In genomic region chr19:38396633-38396970, GRCm38 (mm10) we compare ENCODE assay signal across 8 mouse cellular contexts. TPM values are rescaled to one million over a fixed set of nuclear protein-coding genes. Genes with fewer than 3 reads are reported as not detected.
A peak's percentile ranks its signal among the peaks of the same experiment; 100 is the strongest.
DNase-seq lines count a peak whose midpoint lies in the region; ATAC-seq and TF ChIP-seq lines count a peak whose summit lies in the region.

No protein-coding gene starts in this region.

- ATAC-seq in forebrain, embryonic 14.5 days, result no peak
- ATAC-seq in liver, embryonic 16.5 days (ENCODE audit: low read depth), result no peak

- no peak for TF ChIP-seq CTCF in ES-Bruce4 (IDR thresholded peaks at IDR 0.05; ENCODE audit: low read depth, low read length)

- no peak for TF ChIP-seq POLR2A in ES-Bruce4 (IDR thresholded peaks at IDR 0.05; ENCODE audit: insufficient read depth, low read length)

- peak overlapping the region; percentile 71 for H3K4me3 ChIP-seq in heart, embryonic 10.5 days
- peak overlapping the region; percentile 77 for H3K4me3 ChIP-seq in ES-Bruce4 (ENCODE audit: low read depth, low read length)
- peak overlapping the region; percentile 67 for H3K4me3 ChIP-seq in forebrain, embryonic 14.5 days (ENCODE audit: low read depth, low read length)
- peak overlapping the region; percentile 82 for H3K4me3 ChIP-seq in liver, embryonic 16.5 days (ENCODE audit: low read depth, low read length)

- H3K27me3 ChIP-seq in heart, embryonic 10.5 days (ENCODE audit: insufficient read depth, poor library complexity, severe bottlenecking), result no peaks in the 10 kb centered on the region
- H3K27me3 ChIP-seq in ES-Bruce4 (ENCODE audit: control insufficient read depth, insufficient read depth, low read length, poor library complexity, severe bottlenecking), result no peaks in the 10 kb centered on the region
- no peaks in the 10 kb centered on the region for H3K27me3 ChIP-seq in forebrain, embryonic 14.5 days (replicated peaks; ENCODE audit: control insufficient read depth, insufficient read depth, low read length)
- no peaks in the 10 kb centered on the region for H3K27me3 ChIP-seq in liver, embryonic 16.5 days (ENCODE audit: control insufficient read depth, insufficient read depth, low read depth, low read length)

- no peak for DNase-seq in heart, embryonic 10.5 days (ENCODE audit: low spot score)
- no peak for DNase-seq in heart, postnatal 36 days
- no peak for DNase-seq in forebrain, embryonic 14.5 days (ENCODE audit: low spot score)
- no peak for DNase-seq in left cerebral cortex, postnatal 4 days
- DNase-seq in MN1 (ENCODE audit: low spot score), result no peak
- no peak for DNase-seq in gastrocnemius, postnatal 25 days

- H3K27ac ChIP-seq in heart, embryonic 10.5 days, result no peak overlapping the region
- no peak overlapping the region for H3K27ac ChIP-seq in ES-Bruce4 (ENCODE audit: insufficient read depth, low read length)
- no peak overlapping the region for H3K27ac ChIP-seq in forebrain, embryonic 14.5 days (ENCODE audit: low read depth, low read length)
- peak overlapping the region; percentile 40; the same call in 1 of the 2 replicates for H3K27ac ChIP-seq in liver, embryonic 16.5 days (ENCODE audit: low read length)

- H3K9me3 ChIP-seq in heart, embryonic 10.5 days, result no peaks in the 10 kb centered on the region
- H3K9me3 ChIP-seq in ES-Bruce4 (replicated peaks; ENCODE audit: control insufficient read depth, insufficient read depth, low read length, poor library complexity, severe bottlenecking), result no peaks in the 10 kb centered on the region
- H3K9me3 ChIP-seq in forebrain, embryonic 14.5 days (replicated peaks; ENCODE audit: control insufficient read depth, low read length), result no peaks in the 10 kb centered on the region
- no peaks in the 10 kb centered on the region for H3K9me3 ChIP-seq in liver, embryonic 16.5 days (replicated peaks; ENCODE audit: control insufficient read depth, low read length)

- WGBS in heart, embryonic 10.5 days, result 44% methylated on average over 8 of the region's 8 CpGs
- WGBS in forebrain, embryonic 14.5 days, result 19% methylated on average over 8 of the region's 8 CpGs
- WGBS in liver, embryonic 16.5 days (ENCODE audit: insufficient replicate concordance), result 26% methylated on average over 8 of the region's 8 CpGs

- no peaks in the 10 kb centered on the region for H3K36me3 ChIP-seq in heart, embryonic 10.5 days
- peaks cover 13% of the 10 kb centered on the region for H3K36me3 ChIP-seq in ES-Bruce4 (ENCODE audit: control insufficient read depth, insufficient read depth, low read length, poor library complexity, severe bottlenecking)
- no peaks in the 10 kb centered on the region for H3K36me3 ChIP-seq in forebrain, embryonic 14.5 days (ENCODE audit: control insufficient read depth, insufficient read depth, low read length)
- no peaks in the 10 kb centered on the region for H3K36me3 ChIP-seq in liver, embryonic 16.5 days (ENCODE audit: control insufficient read depth, insufficient read depth)

- intact Hi-C loops in heart, postnatal 36 days (cut with DNase I), result no loop called here
- intact Hi-C loops in left cerebral cortex, postnatal 4 days (cut with DNase I), result no loop called here

- H3K9ac ChIP-seq in ES-Bruce4 (ENCODE audit: low read depth, poor library complexity, severe bottlenecking), result peak overlapping the region; percentile 86
- H3K9ac ChIP-seq in forebrain, embryonic 14.5 days (ENCODE audit: low read length), result peak overlapping the region; percentile 80
- H3K9ac ChIP-seq in liver, embryonic 16.5 days (ENCODE audit: low read depth, low read length), result peak overlapping the region; percentile 85

- H3K4me1 ChIP-seq in heart, embryonic 10.5 days, result 0 out of 2 replicates have a peak, but pooled peaks cover 6% of the 10 kb centered on the region
- peaks cover 2% of the 10 kb centered on the region for H3K4me1 ChIP-seq in ES-Bruce4 (ENCODE audit: control insufficient read depth, insufficient read depth, low read length)
- 0 out of 2 replicates have a peak, but pooled peaks cover 4% of the 10 kb centered on the region for H3K4me1 ChIP-seq in forebrain, embryonic 14.5 days (ENCODE audit: control insufficient read depth, insufficient read depth, low read length)
- H3K4me1 ChIP-seq in liver, embryonic 16.5 days (ENCODE audit: control insufficient read depth, low read depth, low read length), result peaks cover 23% of the 10 kb centered on the region

- H3K4me2 ChIP-seq in forebrain, embryonic 14.5 days (ENCODE audit: low read length), result peak overlapping the region; percentile 80
- H3K4me2 ChIP-seq in liver, embryonic 16.5 days (ENCODE audit: low read depth, low read length), result peak overlapping the region; percentile 92

- TF ChIP-seq EP300 in ES-Bruce4 (IDR thresholded peaks at IDR 0.05; ENCODE audit: insufficient read depth, low read depth, low read length), result no peak

RNA-seq across cellular contexts. Expression of gene Slc35g1, which starts 0.8 kb away (rescaled TPM):
- polyA plus RNA-seq in heart, embryonic 10.5 days (2016; fragmentation: Nextera tagmentation; extraction: Ambion mirVana), result 4.1 and 4.8 TPM in 2 replicates
- 1 to 10 TPM; 1.6 to 2.2 TPM for total RNA-seq in heart, postnatal 36 days (2021)
- 19.3 and 20.3 TPM in 2 replicates for polyA plus RNA-seq in ES-Bruce4 (2011; ENCODE audit: insufficient read depth, insufficient read length, low read depth, missing spikeins)
- 1.1 and 1.4 TPM in 2 replicates for polyA plus RNA-seq in forebrain, embryonic 14.5 days (2014; fragmentation: Nextera tagmentation; extraction: Ambion mirVana)
- 3.1 and 3.4 TPM in 2 replicates for polyA plus RNA-seq in liver, embryonic 16.5 days (2015; fragmentation: Nextera tagmentation; extraction: Ambion mirVana)
- 1 to 10 TPM; 2.2 to 2.3 TPM for total RNA-seq in left cerebral cortex, postnatal 4 days (2021)
- 1 to 10 TPM; 1.4 to 1.6 TPM for total RNA-seq in gastrocnemius, postnatal 25 days (2021)
